Mouse (Mus musculus) neural tube, embryonic 15.5 days (tissue): ENCODE data around the gene Aqp6. TPM values are rescaled to one million over a fixed set of nuclear protein-coding genes. Genes with fewer than 3 reads are reported as not detected.

Source experiments
- ATAC-seq: fragments of 200-750 bp; cut with Nextera tagmentation; 2 replicates; pipeline ENCODE4 v1.8.0; 2017; ENCODE audit warnings: mild to moderate bottlenecking, moderate TSS enrichment, moderate library complexity; ENCODE audit not compliant: low FRiP score
- H3K27ac ChIP-seq: fragments of 300-500 bp; sonication (generic); replicated peaks from 2 replicates; pipeline ENCODE4 v1.5.1; 2015; ENCODE audit warnings: mild to moderate bottlenecking, inconsistent platforms
- H3K27me3 ChIP-seq: fragments of 300-500 bp; sonication (generic); replicated peaks from 2 replicates; pipeline ENCODE4 v1.6.1; 2015; ENCODE audit warnings: inconsistent platforms
- H3K36me3 ChIP-seq: fragments of 300-500 bp; sonication (generic); 2 replicates; pipeline ENCODE4 v1.6.1; 2015; ENCODE audit warnings: inconsistent platforms
- H3K4me1 ChIP-seq: fragments of 300-500 bp; sonication (generic); 2 replicates; pipeline ENCODE4 v1.6.1; 2015; ENCODE audit warnings: inconsistent platforms
- H3K4me2 ChIP-seq: fragments of 300-500 bp; sonication (generic); 2 replicates; pipeline ENCODE4 v1.6.1; 2015; ENCODE audit warnings: inconsistent platforms, mild to moderate bottlenecking, moderate library complexity
- H3K4me3 ChIP-seq: fragments of 300-500 bp; sonication (generic); replicated peaks from 2 replicates; pipeline ENCODE4 v1.5.1; 2015; ENCODE audit warnings: mild to moderate bottlenecking, inconsistent platforms
- H3K9ac ChIP-seq: fragments of 300-500 bp; sonication (generic); replicated peaks from 2 replicates; pipeline ENCODE4 v1.6.1; 2015; ENCODE audit warnings: mild to moderate bottlenecking, inconsistent platforms
- H3K9me3 ChIP-seq: fragments of 300-500 bp; sonication (generic); replicated peaks from 2 replicates; pipeline ENCODE4 v1.6.1; 2016; ENCODE audit warnings: inconsistent platforms
- WGBS: fragments of 180-500 bp; shearing (Covaris S2); methylation state at CpG from one replicate; pipeline ENCODE4 v1.1.7; 2015; ENCODE audit warnings: mixed read lengths; 5-methylcytosine and 5-hydroxymethylcytosine counted together
- polyA plus RNA-seq: library from polyadenylated mRNA; unstranded; fragments of >200 nt; fragmentation: Nextera tagmentation; extraction: Ambion mirVana; gene quantifications from 2 replicates; pipeline ENCODE4 v1.2.1, GENCODE M21; 2015

Aqp6 gene
- polyA plus RNA-seq, 1 experiment from 2014 or later: 0.64 TPM

DNA sequence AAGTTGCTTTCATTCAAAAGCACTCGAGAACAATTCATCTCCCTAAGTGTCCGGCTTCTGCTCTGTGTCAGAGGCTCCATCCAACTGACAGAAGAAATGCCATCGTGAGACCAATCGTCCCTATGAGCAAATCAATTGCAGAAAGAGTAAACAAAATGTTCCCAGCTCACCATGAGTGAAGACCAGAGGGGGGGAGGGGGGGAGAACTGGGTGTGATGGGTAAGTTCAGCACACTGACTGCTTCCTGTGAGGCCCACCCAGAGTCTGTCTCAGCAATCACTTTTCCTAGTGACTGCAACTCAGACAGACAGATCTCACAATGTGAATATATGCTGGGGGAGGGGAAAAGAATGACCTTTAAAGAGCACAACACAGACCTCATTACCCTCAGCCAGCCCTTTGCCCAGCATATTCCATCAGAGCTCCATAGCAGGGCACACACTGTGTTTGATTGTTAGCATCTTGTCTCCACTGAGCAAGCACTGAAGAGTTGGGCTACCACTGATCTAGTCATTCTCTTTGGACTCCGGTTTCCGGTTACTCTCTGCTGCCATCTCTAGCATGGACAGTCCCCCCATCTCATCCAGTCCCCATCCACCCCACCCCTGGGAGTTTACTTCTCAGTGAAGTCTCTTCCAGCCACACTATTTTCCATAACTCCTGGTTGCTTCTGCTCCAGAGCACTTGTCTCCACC lies 48.0 kb downstream of the Aqp6 start:
- Histone ChIP-seq H3K27ac (peak overlapping the region; percentile 75), H3K27me3 (no peaks in the 10 kb centered on the region), H3K4me3 (no peak overlapping the region), H3K4me2 (peak overlapping the region; percentile 94), H3K9me3 (no peaks in the 10 kb centered on the region), H3K36me3 (no peaks in the 10 kb centered on the region), H3K9ac (no peak overlapping the region), H3K4me1 (peaks cover 78% of the 10 kb centered on the region)
- no peak for ATAC-seq
- 16% methylated on average over 6 of the region's 6 CpGs for WGBS

DNA sequence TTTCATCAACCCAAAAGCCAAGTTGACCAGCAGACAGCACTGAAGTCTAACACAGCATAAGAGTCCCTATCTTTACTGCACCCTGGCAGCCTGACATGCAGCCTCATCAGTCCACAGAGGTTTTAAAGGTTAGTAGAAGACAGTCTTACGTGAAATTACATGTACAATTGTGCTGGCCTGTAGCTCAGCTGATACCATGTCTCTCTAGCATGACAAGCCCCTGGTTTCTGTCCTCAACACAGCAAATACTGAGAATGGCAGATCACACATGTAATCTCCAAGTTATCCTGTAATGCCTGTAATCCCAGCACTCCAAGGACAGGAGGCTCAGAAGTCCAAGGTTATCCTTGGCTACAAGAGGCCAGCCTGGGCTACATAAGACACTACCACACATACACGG lies 49.1 kb downstream of the Aqp6 start:
- no peak for ATAC-seq
- Histone ChIP-seq H3K4me1 (peaks cover 73% of the 10 kb centered on the region), H3K27ac (no peak overlapping the region), H3K36me3 (no peaks in the 10 kb centered on the region), H3K9me3 (no peaks in the 10 kb centered on the region), H3K4me2 (peak overlapping the region; percentile 94), H3K27me3 (no peaks in the 10 kb centered on the region; the same call in 1 of the 2 replicates), H3K4me3 (peak overlapping the region; percentile 94), H3K9ac (0 out of 2 replicates have a peak overlapping the region, but pooled peaks have one; percentile 77)
- 45% methylated on average over 2 of the region's 2 CpGs for WGBS

GRCm38 (mm10) chr15:99651163-99651872 lies 50.1 kb downstream of the Aqp6 start, which contains the start of gene Racgap1:
Racgap1 (minus strand) TSS chr15:99651656.
- Histone ChIP-seq H3K4me3 (peak within 1 kb of the TSS; percentile 94), H3K4me1 (peaks cover 70% of the 10 kb centered on the region), H3K27ac (0 out of 2 replicates have a peak within 1 kb of the TSS, but pooled peaks have one; percentile 23), H3K9ac (peak within 1 kb of the TSS; percentile 77), H3K27me3 (no peaks in the 10 kb centered on the region; the same call in 1 of the 2 replicates), H3K4me2 (peak within 1 kb of the TSS; percentile 94), H3K36me3 (no peaks in the 10 kb centered on the region), H3K9me3 (no peaks in the 10 kb centered on the region)
- peak; percentile 91 for ATAC-seq
- WGBS: under 1% methylated on average over 59 of the region's 68 CpGs

- H3K27ac ChIP-seq: 0 out of 2 replicates have a peak overlapping the region, but pooled peaks have one; percentile 9
- no peaks in the 10 kb centered on the region; the same call in 1 of the 2 replicates for H3K27me3 ChIP-seq
- H3K4me3 ChIP-seq: peak overlapping the region; percentile 94
- peak overlapping the region; percentile 94 for H3K4me2 ChIP-seq
- 77% methylated on average over 10 of the region's 10 CpGs for WGBS
- H3K4me1 ChIP-seq: peaks cover 65% of the 10 kb centered on the region
- ATAC-seq: no peak
- no peaks in the 10 kb centered on the region for H3K9me3 ChIP-seq
- H3K36me3 ChIP-seq: no peaks in the 10 kb centered on the region
- H3K9ac ChIP-seq: 0 out of 2 replicates have a peak overlapping the region, but pooled peaks have one; percentile 23
Measured at GRCm38 (mm10) chr15:99651984-99652872, 51.0 kb downstream of the Aqp6 start.

DNA sequence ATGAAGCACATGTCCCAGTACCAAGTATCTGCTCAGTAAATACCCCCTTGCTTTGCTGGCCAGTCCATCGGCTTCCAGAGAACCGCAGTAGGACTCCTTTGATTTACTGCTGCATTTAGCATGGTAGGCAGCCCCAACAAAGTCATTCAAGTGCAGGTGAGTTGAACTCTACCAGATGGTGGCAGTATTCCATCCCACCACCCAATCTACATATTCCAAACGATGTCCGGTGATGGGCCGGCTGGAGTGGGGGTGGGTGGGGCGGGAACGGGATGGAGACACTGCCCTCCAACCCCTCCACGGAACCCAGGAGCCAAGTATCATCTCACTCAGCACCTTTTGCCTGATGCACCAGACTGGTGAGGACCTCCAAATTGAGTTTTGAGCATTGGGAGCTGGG lies 52.1 kb downstream of the Aqp6 start:
- H3K4me3 ChIP-seq: peak overlapping the region; percentile 13; the same call in 1 of the 2 replicates

GRCm38 (mm10) chr15:99653876-99654275 lies 52.7 kb downstream of the Aqp6 start:
- H3K4me3 ChIP-seq: peak overlapping the region; percentile 13
- H3K4me1 ChIP-seq: peaks cover 51% of the 10 kb centered on the region
- H3K27me3 ChIP-seq: no peaks in the 10 kb centered on the region; the same call in 1 of the 2 replicates
- 0 out of 2 replicates have a peak overlapping the region, but pooled peaks have one; percentile 14 for H3K9ac ChIP-seq
- H3K27ac ChIP-seq: peak overlapping the region; percentile 14; the same call in 1 of the 2 replicates
- ATAC-seq: no peak
- H3K4me2 ChIP-seq: peak overlapping the region; percentile 52
- H3K36me3 ChIP-seq: no peaks in the 10 kb centered on the region
- H3K9me3 ChIP-seq: no peaks in the 10 kb centered on the region
- WGBS: 4% methylated on average over 21 of the region's 21 CpGs

More for the DNA sequence above, 52.1 kb downstream of the Aqp6 start:
- no peak for ATAC-seq
- Histone ChIP-seq H3K27me3 (no peaks in the 10 kb centered on the region; the same call in 1 of the 2 replicates), H3K9ac (no peak overlapping the region), H3K27ac (0 out of 2 replicates have a peak overlapping the region, but pooled peaks have one; percentile 14), H3K4me1 (peaks cover 55% of the 10 kb centered on the region), H3K36me3 (no peaks in the 10 kb centered on the region), H3K9me3 (no peaks in the 10 kb centered on the region), H3K4me2 (peak overlapping the region; percentile 52)
- 6% methylated on average over 8 of the region's 8 CpGs for WGBS

Other genes with a start within 250 kb of the Aqp6 start
- 7.9 and 11.9 TPM in 2 replicates for gene Fmnl3, start 230.9 kb upstream of the Aqp6 start, polyA plus RNA-seq
- gene Tmbim6, start 208.5 kb upstream of the Aqp6 start, polyA plus RNA-seq: 289 and 350 TPM in 2 replicates
- 12.4 and 13.0 TPM in 2 replicates for gene Nckap5l, start 143.7 kb upstream of the Aqp6 start, polyA plus RNA-seq
- gene Bcdin3d, start 126.7 kb upstream of the Aqp6 start, polyA plus RNA-seq: 17.0 and 19.0 TPM in 2 replicates
- 50.7 and 57.5 TPM in 2 replicates for gene Faim2, start 73.2 kb upstream of the Aqp6 start, polyA plus RNA-seq
- not detected in 2 replicates for gene Aqp2, start 22.3 kb upstream of the Aqp6 start, polyA plus RNA-seq
- 1.00 and 3.7 TPM in 2 replicates for gene Aqp5, start 10.6 kb upstream of the Aqp6 start, polyA plus RNA-seq
- gene Racgap1, start 50.3 kb downstream of the Aqp6 start, polyA plus RNA-seq: 59.4 and 84.9 TPM in 2 replicates
- gene Asic1, start 69.0 kb downstream of the Aqp6 start, polyA plus RNA-seq: 59.3 and 68.9 TPM in 2 replicates
- 80.2 and 91.5 TPM in 2 replicates for gene Smarcd1, start 100.7 kb downstream of the Aqp6 start, polyA plus RNA-seq
- gene Gm17349, start 104.1 kb downstream of the Aqp6 start, polyA plus RNA-seq: not detected in 2 replicates
- gene Gpd1, start 116.1 kb downstream of the Aqp6 start, polyA plus RNA-seq: 4.5 and 5.2 TPM in 2 replicates
- gene Cox14, start 124.2 kb downstream of the Aqp6 start, polyA plus RNA-seq: 178 and 182 TPM in 2 replicates
- 82.2 and 92.1 TPM in 2 replicates for gene Cers5, start 171.5 kb downstream of the Aqp6 start, polyA plus RNA-seq